ENCODE assay signal across 9 mouse cellular contexts in genomic region chr7:100550338-100551007, GRCm38 (mm10). TPM values are rescaled to one million over a fixed set of nuclear protein-coding genes. Genes with fewer than 3 reads are reported as not detected.
DNase-seq lines count a peak whose midpoint lies in the region; ATAC-seq and TF ChIP-seq lines count a peak whose summit lies in the region.
"Had no signal": no experiment of that assay in that cellular context is flagged by ENCODE, and none has a peak within 500 bp of the region (broad histone marks: within the 10 kb centered on the region; RNA-seq: fewer than 3 reads in every experiment).

No protein-coding gene starts in this region.

- H3K27me3 ChIP-seq in limb, embryonic 14.5 days (ENCODE audit: control insufficient read depth, insufficient read depth, low read length) = no peaks in the 10 kb centered on the region
- H3K27me3 ChIP-seq in limb, embryonic 10.5 days (ENCODE audit: low read depth, poor library complexity, severe bottlenecking) = no peaks in the 10 kb centered on the region
- H3K27me3 ChIP-seq in stomach, postnatal 0 days (ENCODE audit: control insufficient read depth, insufficient read depth, low read length) = no peaks in the 10 kb centered on the region
- no peaks in the 10 kb centered on the region for H3K27me3 ChIP-seq in intestine, embryonic 15.5 days (replicated peaks)
- H3K27me3 ChIP-seq: lung, embryonic 15.5 days had no signal

- peak; percentile 62 for TF ChIP-seq CTCF in stomach, postnatal 0 days (IDR thresholded peaks at IDR 0.05; ENCODE audit: low read depth)

- no peak overlapping the region for H3K4me2 ChIP-seq in limb, embryonic 14.5 days (replicated peaks; ENCODE audit: low read depth, low read length, severe bottlenecking)
- H3K4me2 ChIP-seq in stomach, postnatal 0 days (replicated peaks; ENCODE audit: low read depth) = no peak overlapping the region
- no peak overlapping the region for H3K4me2 ChIP-seq in intestine, embryonic 15.5 days (replicated peaks)
- H3K4me2 ChIP-seq: lung, embryonic 15.5 days had no signal

- H3K9ac ChIP-seq in limb, embryonic 14.5 days (ENCODE audit: low read depth, low read length, severe bottlenecking) = 0 out of 2 replicates have a peak overlapping the region, but pooled peaks have one; percentile 12
- no peak overlapping the region for H3K9ac ChIP-seq in stomach, postnatal 0 days (ENCODE audit: low read length)
- no peak overlapping the region for H3K9ac ChIP-seq in intestine, embryonic 15.5 days
- H3K9ac ChIP-seq: lung, embryonic 15.5 days had no signal

- TF ChIP-seq POLR2A in limb, embryonic 14.5 days (IDR thresholded peaks at IDR 0.05; ENCODE audit: borderline replicate concordance, extremely low read depth, insufficient read depth, insufficient read length) = no peak

- 59% methylated on average over 5 of the region's 5 CpGs for WGBS in limb, embryonic 14.5 days
- 78% methylated on average over 5 of the region's 5 CpGs for WGBS in limb, embryonic 10.5 days
- 42% methylated on average over 5 of the region's 5 CpGs for WGBS in stomach, postnatal 0 days
- WGBS in intestine, embryonic 15.5 days = 55% methylated on average over 5 of the region's 5 CpGs

- H3K36me3 ChIP-seq in limb, embryonic 14.5 days (ENCODE audit: control insufficient read depth, insufficient read depth, low read length) = peaks cover 34% of the 10 kb centered on the region
- H3K36me3 ChIP-seq in limb, embryonic 10.5 days = peaks cover 18% of the 10 kb centered on the region; the same call in 1 of the 2 replicates
- H3K36me3 ChIP-seq in stomach, postnatal 0 days (ENCODE audit: control insufficient read depth, insufficient read depth, low read length) = no peaks in the 10 kb centered on the region; the same call in 1 of the 2 replicates
- 0 out of 2 replicates have a peak, but pooled peaks cover 5% of the 10 kb centered on the region for H3K36me3 ChIP-seq in intestine, embryonic 15.5 days

- no peak overlapping the region for H3K4me3 ChIP-seq in limb, embryonic 14.5 days (replicated peaks; ENCODE audit: low read length)
- H3K4me3 ChIP-seq in limb, embryonic 10.5 days = no peak overlapping the region
- no peak overlapping the region for H3K4me3 ChIP-seq in stomach, postnatal 0 days (ENCODE audit: low read depth, low read length)
- no peak overlapping the region for H3K4me3 ChIP-seq in intestine, embryonic 15.5 days (replicated peaks)
- H3K4me3 ChIP-seq: lung, embryonic 15.5 days had no signal

- no peak overlapping the region for H3K27ac ChIP-seq in limb, embryonic 14.5 days (replicated peaks; ENCODE audit: low read depth, low read length)
- H3K27ac ChIP-seq in limb, embryonic 10.5 days = no peak overlapping the region
- no peak overlapping the region for H3K27ac ChIP-seq in stomach, postnatal 0 days (replicated peaks)
- no peak overlapping the region for H3K27ac ChIP-seq in intestine, embryonic 15.5 days
- H3K27ac ChIP-seq: lung, embryonic 15.5 days had no signal

- no peak for ATAC-seq in limb, embryonic 14.5 days (ENCODE audit: low FRiP score, low read depth)
- 0 out of 2 replicates have a peak, but pooled peaks have one; percentile 8 for ATAC-seq in stomach, postnatal 0 days (ENCODE audit: low FRiP score, low TSS enrichment)
- ATAC-seq in intestine, embryonic 15.5 days = no peak

- no peaks in the 10 kb centered on the region for H3K4me1 ChIP-seq in limb, embryonic 14.5 days (ENCODE audit: control insufficient read depth, insufficient read depth, low read length)
- H3K4me1 ChIP-seq in limb, embryonic 10.5 days = no peaks in the 10 kb centered on the region
- H3K4me1 ChIP-seq in stomach, postnatal 0 days (replicated peaks; ENCODE audit: control insufficient read depth, insufficient read depth) = no peaks in the 10 kb centered on the region
- peaks cover 1% of the 10 kb centered on the region; the same call in 1 of the 2 replicates for H3K4me1 ChIP-seq in intestine, embryonic 15.5 days (replicated peaks)

- H3K9me3 ChIP-seq in limb, embryonic 14.5 days (ENCODE audit: control insufficient read depth, low read length) = no peaks in the 10 kb centered on the region
- no peaks in the 10 kb centered on the region for H3K9me3 ChIP-seq in limb, embryonic 10.5 days (replicated peaks)
- H3K9me3 ChIP-seq in stomach, postnatal 0 days (ENCODE audit: control insufficient read depth, low read length) = no peaks in the 10 kb centered on the region
- H3K9me3 ChIP-seq in intestine, embryonic 15.5 days = no peaks in the 10 kb centered on the region
- H3K9me3 ChIP-seq: lung, embryonic 15.5 days had no signal

- TF ChIP-seq EP300 in stomach, postnatal 0 days (optimal IDR thresholded peaks at IDR 0.05) = no peak

- peak; percentile 54 for DNase-seq in adrenal gland, postnatal 14 days
- no peak for DNase-seq in adrenal gland, postnatal 25 days
- peak; percentile 35 for DNase-seq in limb, embryonic 14.5 days (ENCODE audit: low spot score)
- DNase-seq in limb, embryonic 10.5 days (ENCODE audit: low spot score) = no peak
- DNase-seq in cerebellum, postnatal 10 days = peak; percentile 40 to 52
- peak; percentile 65 for DNase-seq in layer of hippocampus, adult 9-11 months
- no peak for DNase-seq in stomach, postnatal 0 days (ENCODE audit: low spot score)

RNA-seq across cellular contexts. Expression of gene Coa4, which starts 13.6 kb away (rescaled TPM):
- total RNA-seq in adrenal gland, postnatal 14 days (2021) = 7.8 and 10.4 TPM in 2 replicates
- 11.5 and 11.7 TPM in 2 replicates for total RNA-seq in adrenal gland, postnatal 25 days (2021)
- polyA plus RNA-seq in limb, embryonic 14.5 days (2012; rRNA removed) = 13.5 and 15.5 TPM in 2 replicates
- 22.2 and 22.3 TPM in 2 replicates for polyA plus RNA-seq in limb, embryonic 14.5 days (2014; fragmentation: Nextera tagmentation; extraction: Ambion mirVana)
- 19.3 and 21.3 TPM in 2 replicates for polyA plus RNA-seq in limb, embryonic 10.5 days (2016; fragmentation: Nextera tagmentation; extraction: Ambion mirVana)
- polyA plus RNA-seq in stomach, postnatal 0 days (2015; fragmentation: Nextera tagmentation; extraction: Ambion mirVana) = 25.2 and 27.2 TPM in 2 replicates
- 40.8 and 49.3 TPM in 2 replicates for polyA plus RNA-seq in intestine, embryonic 15.5 days (2015; fragmentation: Nextera tagmentation; extraction: Ambion mirVana)

RNA-seq across cellular contexts. Expression of gene Dnajb13, which starts 35.7 kb away (rescaled TPM):
- 0.30 TPM in 1 of 2 replicates, not detected in the other for total RNA-seq in adrenal gland, postnatal 14 days (2021)
- total RNA-seq in adrenal gland, postnatal 25 days (2021) = not detected in 2 replicates
- 0.03 and 0.14 TPM in 2 replicates for polyA plus RNA-seq in limb, embryonic 14.5 days (2012; rRNA removed)
- 0.14 TPM in 1 of 2 replicates, not detected in the other for polyA plus RNA-seq in limb, embryonic 14.5 days (2014; fragmentation: Nextera tagmentation; extraction: Ambion mirVana)
- 0.13 and 0.24 TPM in 2 replicates for polyA plus RNA-seq in limb, embryonic 10.5 days (2016; fragmentation: Nextera tagmentation; extraction: Ambion mirVana)
- 0.45 and 0.54 TPM in 2 replicates for polyA plus RNA-seq in stomach, postnatal 0 days (2015; fragmentation: Nextera tagmentation; extraction: Ambion mirVana)
- 0.28 and 0.41 TPM in 2 replicates for polyA plus RNA-seq in intestine, embryonic 15.5 days (2015; fragmentation: Nextera tagmentation; extraction: Ambion mirVana)

RNA-seq across cellular contexts. Expression of gene Rab6a, which starts 56.7 kb away (rescaled TPM):
- 68.0 TPM in 2 replicates for total RNA-seq in adrenal gland, postnatal 14 days (2021)
- 64.8 and 67.5 TPM in 2 replicates for total RNA-seq in adrenal gland, postnatal 25 days (2021)
- 76.7 and 78.7 TPM in 2 replicates for polyA plus RNA-seq in limb, embryonic 14.5 days (2012; rRNA removed)
- polyA plus RNA-seq in limb, embryonic 14.5 days (2014; fragmentation: Nextera tagmentation; extraction: Ambion mirVana) = 113 and 126 TPM in 2 replicates
- 81.9 and 92.3 TPM in 2 replicates for polyA plus RNA-seq in limb, embryonic 10.5 days (2016; fragmentation: Nextera tagmentation; extraction: Ambion mirVana)
- polyA plus RNA-seq in stomach, postnatal 0 days (2015; fragmentation: Nextera tagmentation; extraction: Ambion mirVana) = 76.3 and 80.6 TPM in 2 replicates
- 105 and 116 TPM in 2 replicates for polyA plus RNA-seq in intestine, embryonic 15.5 days (2015; fragmentation: Nextera tagmentation; extraction: Ambion mirVana)

RNA-seq across cellular contexts. Expression of gene Ucp2, which starts 57.3 kb away (rescaled TPM):
- total RNA-seq in adrenal gland, postnatal 14 days (2021) = 355 and 500 TPM in 2 replicates
- 142 and 190 TPM in 2 replicates for total RNA-seq in adrenal gland, postnatal 25 days (2021)
- polyA plus RNA-seq in limb, embryonic 14.5 days (2012; rRNA removed) = 104 and 159 TPM in 2 replicates
- 152 and 160 TPM in 2 replicates for polyA plus RNA-seq in limb, embryonic 14.5 days (2014; fragmentation: Nextera tagmentation; extraction: Ambion mirVana)
- 98.8 and 126 TPM in 2 replicates for polyA plus RNA-seq in limb, embryonic 10.5 days (2016; fragmentation: Nextera tagmentation; extraction: Ambion mirVana)
- polyA plus RNA-seq in stomach, postnatal 0 days (2015; fragmentation: Nextera tagmentation; extraction: Ambion mirVana) = 618 and 662 TPM in 2 replicates
- 272 and 287 TPM in 2 replicates for polyA plus RNA-seq in intestine, embryonic 15.5 days (2015; fragmentation: Nextera tagmentation; extraction: Ambion mirVana)

RNA-seq across cellular contexts. Expression of gene Mrpl48, which starts 57.6 kb away (rescaled TPM):
- 59.8 and 60.9 TPM in 2 replicates for total RNA-seq in adrenal gland, postnatal 14 days (2021)
- total RNA-seq in adrenal gland, postnatal 25 days (2021) = 48.3 and 60.4 TPM in 2 replicates
- 27.3 and 42.0 TPM in 2 replicates for polyA plus RNA-seq in limb, embryonic 14.5 days (2012; rRNA removed)
- polyA plus RNA-seq in limb, embryonic 14.5 days (2014; fragmentation: Nextera tagmentation; extraction: Ambion mirVana) = 79.6 and 87.7 TPM in 2 replicates
- 57.3 and 59.5 TPM in 2 replicates for polyA plus RNA-seq in limb, embryonic 10.5 days (2016; fragmentation: Nextera tagmentation; extraction: Ambion mirVana)
- 77.0 and 79.7 TPM in 2 replicates for polyA plus RNA-seq in stomach, postnatal 0 days (2015; fragmentation: Nextera tagmentation; extraction: Ambion mirVana)
- 87.7 and 87.9 TPM in 2 replicates for polyA plus RNA-seq in intestine, embryonic 15.5 days (2015; fragmentation: Nextera tagmentation; extraction: Ambion mirVana)

Comparison
In these comparisons a context has a peak if more than half of its experiments do, and no peak if none do; other contexts are left out.
1. DNase-seq: peak in adrenal gland, postnatal 14 days (single experiment), limb, embryonic 14.5 days (single experiment), cerebellum, postnatal 10 days (2 of 2) and layer of hippocampus, adult 9-11 months (single experiment); none in adrenal gland, postnatal 25 days (single experiment), limb, embryonic 10.5 days (single experiment) and stomach, postnatal 0 days (single experiment).